Mouse (Mus musculus) small intestine, adult 2 months (tissue): ENCODE data around the gene Foxp2.

ENCODE experiments used
- CTCF ChIP-seq: fragments of 200-500 bp; IDR thresholded peaks from 2 replicates; pipeline ENCODE4 v1.5.1; 2012; ENCODE audit warnings: low read depth, mild to moderate bottlenecking, control low read depth, inconsistent platforms, low read length, moderate library complexity, mixed read lengths; ENCODE audit not compliant: insufficient replicate concordance, insufficient read length; ENCODE audit errors: extremely low read depth
- POLR2A ChIP-seq: fragments of 200-500 bp; IDR thresholded peaks from 2 replicates; pipeline ENCODE4 v1.6.1; 2012; ENCODE audit warnings: low read depth, mild to moderate bottlenecking, control low read depth, inconsistent platforms, low read length, moderate library complexity

DNA sequence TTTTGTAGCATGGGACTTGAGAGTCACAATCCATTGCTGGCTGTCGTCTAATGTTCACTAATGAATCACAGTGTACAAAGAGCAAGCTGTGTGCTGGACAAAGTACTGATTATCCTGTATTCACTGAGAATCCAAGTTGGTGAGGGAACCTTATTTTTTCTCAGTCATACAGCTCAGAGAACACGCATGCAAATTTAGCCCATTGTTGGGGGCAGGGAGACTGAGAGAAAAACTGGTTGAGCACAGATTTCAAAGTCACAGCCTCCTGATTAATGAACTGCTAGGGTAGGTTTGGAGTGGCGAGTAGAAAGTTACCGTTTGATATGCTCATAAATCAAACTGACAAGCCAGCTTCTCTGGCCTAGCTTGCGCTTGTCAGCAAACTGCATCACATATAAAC, 477.1 kb downstream of the Foxp2 start:
- TF ChIP-seq CTCF (no peak), POLR2A (no peak)
